Mouse (Mus musculus) right cerebral cortex, postnatal 10 days (tissue): Measurements from ENCODE around the gene Inip.

Experiments used
- DNase-seq, 2 experiments: peaks; one replicate each; pipeline ENCODE4 v3.0.0; 2021; ENCODE audit warnings: low spot score in 2 of 2

Inip gene

DNA sequence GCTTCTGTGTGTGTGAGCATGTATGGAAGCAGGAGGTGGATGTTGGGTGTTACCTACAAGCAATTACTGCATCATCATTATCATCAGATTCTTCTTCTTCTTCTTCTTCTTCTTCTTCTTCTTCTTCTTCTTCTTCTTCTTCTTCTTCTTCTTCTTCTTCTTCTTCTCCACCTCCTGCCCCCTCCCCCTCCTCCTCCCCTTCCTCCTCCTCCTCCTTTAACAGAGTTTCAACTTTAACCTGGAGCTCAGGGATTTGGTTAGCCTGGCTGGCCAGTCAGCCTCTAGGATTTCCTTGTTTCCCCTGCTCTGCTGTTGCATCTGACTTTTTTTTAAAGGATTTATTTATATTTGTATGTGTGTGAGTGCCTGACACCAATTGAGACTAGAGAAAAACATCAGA is at the start of gene Inip:
Gene Inip, minus strand, starts transcription at position 101 of the 400 bp plus-strand sequence.
- DNase-seq, result no peak

DNA sequence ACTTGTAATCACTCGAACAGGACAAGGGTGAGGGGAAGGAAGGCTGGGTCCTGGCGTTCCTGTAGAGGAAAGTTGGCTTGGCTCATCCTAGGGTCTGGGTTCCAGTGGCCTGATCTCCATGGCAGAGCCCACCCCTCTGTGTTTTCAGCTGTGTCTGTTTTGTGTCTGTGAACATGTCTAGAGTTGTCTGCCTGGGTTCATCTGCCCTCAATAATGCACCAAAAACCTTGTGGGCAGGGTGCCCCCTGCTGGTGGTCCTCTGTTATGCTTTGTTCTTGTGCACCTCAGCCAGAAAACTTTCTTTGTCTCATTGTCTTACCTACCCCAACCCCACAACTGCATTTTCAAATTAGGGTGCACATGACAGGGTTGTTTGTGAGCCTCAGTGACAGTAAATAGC is 48.8 kb upstream of the Inip start:
- DNase-seq, result peak; percentile 48 to 71

DNA sequence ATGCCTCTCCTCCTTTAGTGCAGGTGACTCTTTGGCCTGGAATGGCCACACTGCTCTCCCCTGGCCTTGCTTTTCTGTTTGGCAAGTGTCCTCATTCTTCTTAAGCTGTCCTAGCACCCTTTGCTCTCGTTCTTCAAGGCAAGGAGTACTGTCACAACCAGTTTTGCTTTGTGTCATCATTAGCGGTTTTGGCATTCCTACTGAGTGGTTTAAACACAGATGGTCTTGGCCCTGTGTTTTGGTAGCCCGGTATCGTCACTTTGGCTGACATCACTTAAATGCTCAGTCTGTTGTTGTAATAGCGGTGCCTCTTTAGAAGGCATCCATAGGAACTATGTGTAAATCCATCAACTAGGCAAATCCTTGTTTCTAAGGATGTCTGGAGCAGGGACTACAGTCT is 46.1 kb upstream of the Inip start:
- no peak for DNase-seq

DNA sequence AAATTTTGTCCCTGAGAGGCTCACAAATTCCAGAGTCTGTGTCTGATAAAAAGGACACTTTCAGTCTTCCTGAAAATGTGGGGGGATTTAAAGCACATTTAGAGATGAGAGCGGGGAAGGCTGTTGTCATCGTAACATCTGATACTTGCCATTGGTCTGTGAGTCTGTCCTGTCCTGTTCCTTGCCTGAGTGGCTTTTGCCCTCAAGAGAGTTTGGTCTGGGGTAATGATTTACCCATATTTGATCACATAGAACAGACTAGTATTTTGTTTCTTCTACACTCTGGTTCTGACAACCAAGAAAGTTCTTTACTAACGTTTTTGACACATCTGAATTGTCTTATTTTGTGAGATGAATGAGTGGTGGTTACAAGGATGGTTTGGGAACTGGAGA is 43.9 kb upstream of the Inip start:
- no peak for DNase-seq

DNA sequence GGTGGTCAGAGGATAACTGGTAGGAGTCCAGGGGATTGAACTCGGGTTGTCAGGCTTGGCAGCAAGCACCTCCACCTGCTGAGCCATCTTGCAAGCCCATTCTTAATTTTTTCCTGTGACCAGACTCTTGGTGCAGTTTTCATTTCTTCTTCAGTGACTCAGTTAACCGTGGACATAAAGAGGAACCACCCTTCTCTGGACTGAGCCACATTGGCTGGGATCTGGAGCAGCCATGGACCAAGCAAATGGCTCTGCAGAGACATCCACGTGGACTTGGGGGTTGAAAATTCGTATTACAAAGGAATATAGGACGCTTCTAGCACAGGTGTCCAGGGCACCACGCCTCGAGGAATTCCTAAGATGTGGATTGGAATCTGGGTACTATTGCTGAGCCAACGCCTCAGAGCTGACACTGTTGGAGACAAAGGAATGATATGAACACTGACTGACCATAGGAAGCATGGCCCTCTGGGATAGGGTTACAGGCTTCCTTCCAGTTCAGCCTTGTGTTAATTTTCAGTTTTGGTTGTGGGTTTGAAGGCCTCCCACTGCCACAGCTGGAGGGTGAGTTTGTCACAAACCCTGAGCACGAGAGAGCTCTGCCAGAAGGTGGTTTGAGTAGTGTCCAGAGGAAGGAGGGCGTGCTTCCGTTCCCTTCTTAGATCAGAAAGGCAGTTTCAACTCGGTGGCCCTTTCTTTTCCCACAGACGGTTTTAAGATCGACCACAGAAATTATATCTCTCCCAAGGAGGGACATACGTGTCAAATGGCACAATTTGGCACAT is 43.3 kb upstream of the Inip start:
- no peak for DNase-seq

DNA sequence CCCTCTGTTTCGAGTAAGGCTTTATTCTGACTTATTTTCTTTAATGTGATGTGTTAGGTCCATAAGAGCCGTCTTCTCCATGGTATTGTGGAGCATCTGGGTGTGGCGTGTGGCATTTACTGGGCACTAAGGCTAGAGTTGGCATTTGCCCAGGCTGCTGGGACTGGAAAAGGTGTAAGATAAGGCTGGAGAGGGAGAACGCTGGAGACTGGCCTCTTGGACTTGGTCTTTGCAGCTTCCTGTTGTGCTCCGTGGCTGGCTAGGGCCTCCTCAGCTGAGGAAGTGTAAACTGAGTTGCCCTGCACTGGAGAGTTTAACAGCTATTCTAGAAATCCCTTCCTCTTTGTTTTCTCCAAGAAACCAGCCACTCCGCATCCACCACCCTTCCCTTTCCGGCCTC is 36.3 kb upstream of the Inip start:
- peak; percentile 39 to 43 for DNase-seq

DNA sequence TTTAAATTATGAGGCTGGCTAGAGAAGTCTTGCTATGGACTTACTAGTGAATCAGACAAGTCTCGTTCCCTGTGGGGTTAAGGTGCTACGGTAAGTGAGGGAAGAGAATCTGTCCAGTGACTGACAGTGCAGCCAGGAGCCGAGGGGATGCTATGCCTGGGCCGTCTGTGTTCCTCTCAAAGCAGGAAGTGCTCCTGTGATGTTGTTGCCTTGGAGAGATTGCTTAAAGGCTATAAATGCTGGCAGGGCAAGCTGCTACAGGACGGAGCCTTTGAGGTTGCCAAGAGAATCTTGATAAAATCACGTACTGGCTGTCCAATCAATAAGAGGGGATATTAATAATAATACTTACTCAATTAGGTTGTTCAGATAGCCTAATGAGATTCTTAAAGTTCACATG is 31.4 kb upstream of the Inip start:
- no peak for DNase-seq

DNA sequence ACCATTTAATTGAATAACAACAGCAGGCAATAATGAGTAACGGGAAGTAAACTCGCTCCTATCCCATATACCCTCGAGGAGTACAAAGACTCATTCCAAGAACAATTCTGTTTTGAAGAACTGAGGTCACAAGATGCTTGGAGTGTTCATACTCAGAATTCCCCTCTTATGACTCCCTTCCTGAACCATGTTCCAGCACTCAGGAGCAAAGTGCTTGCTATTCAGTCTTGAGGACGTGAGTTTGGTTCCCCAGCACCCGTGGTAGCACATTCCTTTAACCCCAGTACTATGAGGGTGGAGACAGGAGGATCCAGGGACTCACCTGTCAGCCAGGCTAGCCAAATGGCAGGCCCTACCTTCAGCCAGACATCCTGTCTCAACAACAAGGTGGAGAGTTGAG is 29.6 kb upstream of the Inip start:
- DNase-seq, result no peak

DNA sequence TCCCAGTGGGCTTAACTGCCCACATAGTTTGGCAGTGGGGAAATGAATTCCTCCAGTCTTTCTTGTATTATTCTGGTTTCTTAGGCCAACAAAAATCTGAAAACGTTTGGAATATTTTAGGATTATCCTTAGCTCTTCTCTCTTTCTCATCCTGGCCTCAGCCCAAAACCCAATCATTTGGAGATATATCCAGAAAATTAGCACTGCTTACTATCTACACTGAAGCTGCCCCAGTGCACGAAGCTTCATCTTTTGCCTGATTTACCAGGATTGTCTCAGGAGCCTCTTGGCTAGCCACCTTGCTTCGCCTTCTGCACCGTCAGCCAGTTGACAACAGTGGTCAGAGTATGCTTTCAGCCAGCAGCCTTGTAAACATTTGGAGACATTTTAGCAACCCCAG is 27.7 kb upstream of the Inip start:
- DNase-seq, result peak; percentile 55 to 61

DNA sequence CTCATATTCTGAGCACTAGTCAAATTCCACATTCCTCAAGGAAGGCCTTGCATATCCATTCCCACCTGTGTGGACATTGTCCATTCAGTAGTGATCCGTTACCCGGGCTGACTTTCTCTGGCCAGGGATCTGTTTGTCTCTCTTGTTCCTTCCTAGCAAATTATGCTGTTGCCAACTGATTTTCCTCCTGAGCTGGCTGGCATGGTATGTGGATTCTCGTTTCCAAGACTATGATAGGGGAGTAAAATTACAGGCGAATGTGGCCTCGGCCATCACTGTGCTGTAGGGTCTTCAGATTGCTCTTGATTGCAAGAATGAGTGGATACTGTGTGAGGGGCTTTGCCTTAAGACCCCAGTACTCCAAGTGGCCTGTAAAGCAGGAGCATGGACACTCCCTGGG is 25.0 kb upstream of the Inip start:
- no peak for DNase-seq

DNA sequence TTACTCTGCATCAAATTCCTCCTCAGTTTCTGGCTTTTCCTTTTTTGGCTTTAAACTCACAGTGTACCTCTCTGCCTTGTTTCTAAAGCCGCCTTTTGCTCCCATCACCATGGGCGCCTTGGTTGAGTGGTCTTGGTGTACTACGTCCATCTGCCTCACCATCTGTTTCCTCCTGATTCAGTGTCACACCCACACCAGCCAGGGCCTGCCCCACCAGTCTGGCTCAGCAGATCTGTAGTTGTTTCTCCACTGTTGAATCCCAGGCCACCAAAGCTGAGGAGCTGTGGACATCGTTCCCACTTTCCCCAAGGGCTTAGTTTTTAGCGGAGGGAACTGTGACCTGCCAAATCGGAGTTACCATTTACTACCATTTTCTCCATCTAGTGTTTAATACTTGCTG is 24.2 kb upstream of the Inip start:
- DNase-seq, result peak in 1 of 2 experiments; percentile 54

DNA sequence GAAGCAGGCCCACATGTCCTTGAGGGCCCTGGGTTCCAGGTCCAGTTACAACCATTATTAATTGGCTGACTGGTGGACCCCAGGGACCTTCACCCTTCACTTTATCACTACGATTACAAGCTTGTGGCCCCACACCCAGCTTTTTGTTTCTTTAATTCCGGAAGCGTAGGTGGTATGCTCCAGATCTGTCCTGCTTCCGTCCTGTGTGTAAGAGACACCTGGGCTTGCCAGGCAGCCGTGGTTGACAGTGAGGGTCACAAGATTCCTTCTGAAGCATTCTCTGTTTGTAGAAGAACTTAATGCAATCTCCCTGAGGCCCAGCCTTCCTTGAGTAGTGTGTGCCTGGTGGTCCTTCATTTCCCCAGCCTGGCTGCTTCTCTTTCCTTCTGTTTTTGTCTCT is 23.5 kb upstream of the Inip start:
- DNase-seq, result no peak

DNA sequence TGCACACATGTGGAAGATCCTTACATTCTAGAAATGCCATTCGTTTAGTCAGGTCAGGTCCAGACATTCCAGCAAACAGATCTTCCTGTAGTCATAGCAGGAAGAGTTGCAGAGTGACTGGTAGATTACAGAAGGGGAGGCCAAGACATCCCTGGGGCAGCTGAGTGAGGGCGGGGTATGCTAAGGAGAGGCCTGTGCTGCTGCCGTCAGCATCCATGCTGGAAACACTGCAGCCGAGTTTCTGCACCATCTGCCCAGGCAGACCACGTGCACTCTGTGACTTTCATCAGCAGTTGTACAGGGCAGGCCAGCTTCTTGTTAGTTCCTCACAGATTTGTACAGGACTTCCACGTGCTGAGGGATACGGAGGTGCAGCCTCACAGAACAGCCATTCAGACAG is 22.1 kb upstream of the Inip start:
- DNase-seq, result peak; percentile 65 to 77

DNA sequence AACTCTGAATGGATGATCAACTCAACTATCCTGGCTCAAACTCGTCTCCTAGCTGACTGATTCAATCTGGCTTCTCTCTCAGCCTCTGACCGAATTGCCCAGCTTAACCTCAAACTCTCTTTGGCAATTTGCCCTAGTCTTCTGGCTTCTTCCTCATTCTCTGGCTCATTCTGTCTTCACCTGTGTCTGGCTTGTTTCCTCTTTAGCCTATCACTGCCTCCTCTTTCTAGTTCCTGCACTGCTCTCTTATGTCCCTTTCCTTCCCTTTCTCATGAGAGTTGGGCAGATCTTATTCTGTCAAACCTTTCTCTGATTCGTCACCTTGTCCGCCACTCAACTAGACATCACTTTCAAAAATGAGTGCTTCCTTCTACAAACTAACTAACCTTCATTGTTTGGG is 20.7 kb upstream of the Inip start:
- no peak for DNase-seq

DNA sequence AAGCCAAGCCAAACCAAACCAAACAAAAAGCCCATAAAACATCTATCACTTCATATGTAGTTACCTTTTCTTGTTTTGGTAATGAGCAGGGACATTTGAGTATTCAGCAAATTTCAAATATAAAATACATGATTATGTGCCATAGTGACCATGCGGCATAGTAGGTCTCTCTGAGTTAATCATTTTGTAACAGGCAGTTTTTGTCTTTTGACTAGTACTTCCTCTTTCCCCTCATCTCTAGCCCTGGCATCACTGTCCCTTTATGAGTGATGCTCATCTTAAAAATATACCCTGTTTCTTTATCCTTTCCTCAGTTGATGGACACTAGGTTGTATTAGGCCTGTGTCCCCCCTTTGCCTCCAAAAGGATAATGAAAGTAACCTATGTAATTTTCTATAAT is 20.1 kb upstream of the Inip start:
- no peak for DNase-seq

DNA sequence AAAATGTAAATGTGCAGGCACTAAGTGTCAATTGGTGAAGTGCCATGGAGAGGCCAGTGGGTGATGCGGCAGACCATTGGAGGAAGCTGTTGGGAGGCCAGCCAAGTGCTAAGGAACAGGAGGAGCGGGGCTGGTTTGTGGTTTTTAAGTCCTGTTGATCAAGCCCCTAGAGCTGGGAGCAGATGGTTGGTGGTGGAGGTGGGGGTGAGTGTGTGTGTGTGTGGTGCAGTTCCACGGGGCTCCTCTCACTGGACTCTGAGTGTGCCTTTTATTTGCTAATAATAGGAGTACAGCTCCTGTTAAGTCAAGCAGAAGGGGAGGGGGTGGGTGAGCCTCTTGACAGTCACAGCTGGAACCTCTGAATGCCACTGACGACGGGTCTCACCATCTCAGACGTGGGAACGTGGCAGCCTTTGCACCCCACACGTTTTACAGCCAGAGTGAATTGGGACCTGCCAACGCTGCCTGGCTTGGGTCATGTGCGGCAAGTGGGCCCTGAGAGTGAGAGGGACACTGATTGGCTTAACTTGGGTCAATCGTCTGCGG is 18.2 kb upstream of the Inip start:
- peak; percentile 57 to 64 for DNase-seq

DNA sequence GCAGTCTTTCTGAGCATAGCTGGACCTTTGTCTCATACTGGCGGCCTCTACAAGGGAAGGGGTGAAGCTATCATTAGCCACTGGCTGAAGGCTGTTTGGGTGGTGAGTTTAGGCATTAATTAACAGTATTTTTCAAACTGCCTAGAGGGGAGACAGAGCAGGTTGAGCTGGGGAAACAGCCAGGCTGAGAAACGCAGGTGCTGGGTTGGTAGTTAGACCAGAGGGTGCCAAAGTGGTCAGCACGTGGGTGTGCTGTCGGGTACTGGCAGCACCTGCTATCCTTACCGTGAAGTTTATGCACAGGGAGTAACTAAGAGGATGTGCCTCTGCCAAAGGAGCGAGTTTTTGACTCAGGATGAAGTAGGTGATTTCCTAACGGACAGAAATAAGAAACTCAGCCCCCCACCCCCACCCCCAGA is 17.7 kb upstream of the Inip start:
- DNase-seq, result no peak

DNA sequence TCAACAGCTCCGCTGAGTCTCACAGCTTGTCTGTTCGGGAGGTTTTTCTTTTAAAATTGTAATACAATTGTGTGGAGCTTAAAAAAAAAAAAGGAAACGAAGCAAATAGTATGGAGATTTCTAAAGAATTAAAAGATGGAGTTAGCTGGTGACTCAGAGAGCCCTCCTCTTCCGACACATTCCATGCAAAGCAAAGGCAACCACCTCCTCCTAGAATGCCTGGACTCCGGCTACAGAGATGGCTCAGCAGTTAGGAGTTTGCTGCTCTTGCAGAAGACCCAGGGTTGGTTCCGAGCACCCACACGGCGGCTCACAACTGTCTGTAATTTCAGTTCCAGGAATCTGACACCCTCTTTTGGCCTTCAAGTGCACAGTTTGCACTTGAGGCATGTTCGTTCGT is 17.1 kb upstream of the Inip start:
- DNase-seq, result no peak

DNA sequence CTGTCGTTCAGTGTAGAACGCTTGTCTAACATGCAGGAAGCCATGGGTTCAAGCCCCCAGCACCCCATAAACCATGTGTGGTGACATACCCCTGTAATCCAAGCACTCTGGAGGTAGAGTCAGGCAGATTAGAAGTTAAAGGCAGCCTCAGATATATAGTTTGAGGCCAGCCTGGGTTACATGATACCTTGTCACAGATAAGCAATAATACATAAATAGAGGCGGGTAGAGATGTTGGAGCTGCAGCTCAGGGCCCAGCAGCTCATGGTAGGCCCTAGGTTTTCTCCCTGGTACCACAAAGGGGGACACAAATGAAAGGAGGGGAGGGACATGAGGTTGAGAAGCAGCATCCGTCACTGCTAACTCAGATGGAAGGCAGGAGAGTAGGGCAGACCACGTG is 16.4 kb upstream of the Inip start:
- DNase-seq, result no peak

DNA sequence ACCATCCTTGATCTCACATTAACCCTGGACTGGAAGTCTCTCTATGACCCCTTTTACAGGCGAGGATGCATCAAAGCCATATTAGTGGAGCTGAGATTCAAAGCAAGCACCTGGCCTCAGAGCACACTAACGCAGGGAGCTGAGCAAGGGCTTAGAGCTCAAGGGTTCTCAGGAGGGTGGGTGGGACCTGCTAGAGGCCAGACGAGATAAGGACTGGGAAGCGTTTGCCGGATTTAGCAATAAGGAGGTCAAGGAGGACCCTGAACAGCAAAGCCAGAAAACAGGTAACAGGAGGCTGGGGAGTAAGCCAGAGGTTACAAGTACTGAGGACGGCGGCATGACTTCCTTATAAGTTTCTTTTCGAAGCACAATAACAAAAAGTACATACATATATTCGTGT is 15.1 kb upstream of the Inip start:
- no peak for DNase-seq

DNA sequence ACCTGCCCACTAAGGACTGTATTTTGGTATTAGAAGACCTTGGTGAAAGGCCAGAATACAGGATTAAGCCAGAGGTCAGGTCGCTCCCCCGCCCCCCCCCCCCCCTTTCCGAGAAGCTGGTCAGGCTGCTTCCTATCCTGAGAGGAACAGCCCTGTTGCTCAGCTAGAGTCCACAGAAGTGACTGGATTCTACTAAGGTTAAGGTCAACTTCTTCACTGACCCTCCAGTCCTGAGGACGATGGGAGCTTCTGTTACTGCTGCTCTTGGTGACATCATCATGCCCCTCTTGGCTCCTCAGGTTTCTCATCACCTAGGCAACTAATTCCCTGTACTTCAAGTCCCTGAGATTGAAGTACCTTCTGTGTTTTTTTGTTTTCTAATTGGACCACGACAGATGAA is 14.6 kb upstream of the Inip start:
- no peak for DNase-seq

DNA sequence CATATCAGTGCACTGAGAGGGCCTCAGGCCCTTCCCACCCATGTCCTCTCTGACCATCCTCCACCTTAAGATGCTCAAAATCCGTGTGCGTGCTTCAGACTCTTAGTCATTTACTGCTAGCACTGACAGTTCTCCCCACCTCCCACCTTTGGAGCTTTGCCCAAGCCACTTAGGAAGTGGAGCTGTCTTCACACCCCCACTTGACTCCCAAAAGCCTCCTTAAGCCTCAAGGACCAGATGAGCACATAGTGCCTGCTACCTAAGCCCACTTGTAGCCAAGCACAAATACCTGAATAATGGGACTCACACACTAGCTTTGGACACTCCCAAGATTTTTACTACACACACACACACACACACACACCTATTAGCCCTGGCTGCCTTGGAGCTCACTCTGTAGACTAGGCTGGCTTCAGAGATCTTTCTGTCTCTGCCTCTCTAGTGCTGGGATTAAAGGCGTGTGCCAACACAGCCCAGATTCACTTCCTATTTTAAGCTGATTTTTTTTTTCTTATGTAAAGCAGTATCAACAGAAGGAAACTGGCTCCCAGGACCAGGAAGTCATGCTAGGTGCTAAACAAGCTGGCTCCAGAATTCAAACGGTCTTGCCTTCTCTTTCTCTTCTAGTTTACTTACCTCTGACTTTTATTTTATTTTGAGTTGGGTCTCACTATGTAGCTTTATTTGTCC is 13.9 kb upstream of the Inip start:
- DNase-seq, result no peak

DNA sequence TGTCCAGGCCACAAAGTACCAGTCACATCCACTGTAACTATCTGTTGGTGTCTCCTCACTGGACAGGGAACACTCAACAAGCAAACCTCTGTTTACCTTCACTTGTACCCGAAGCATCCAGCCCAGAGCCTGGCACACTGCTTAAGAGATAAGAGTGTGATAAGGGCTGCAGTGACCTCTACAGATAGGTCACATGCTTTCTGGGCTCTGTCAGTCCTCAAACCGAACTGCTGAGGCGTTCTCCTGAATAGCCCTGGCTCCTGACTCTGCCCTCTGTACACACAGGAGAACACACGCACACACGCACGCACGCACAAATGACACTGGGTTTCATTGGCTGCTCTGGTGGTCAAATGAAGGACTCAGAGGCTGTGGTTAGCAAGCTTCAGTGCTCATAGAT is 12.7 kb upstream of the Inip start:
- no peak for DNase-seq
